Mouse (Mus musculus): ENCODE data around the gene Eva1b. TPM values are rescaled to one million over a fixed set of nuclear protein-coding genes. Genes with fewer than 3 reads are reported as not detected.

Gene Eva1b
- polyA plus RNA-seq, 1 experiment, result 9.0 TPM

- TF ChIP-seq CTCF (IDR thresholded peaks at IDR 0.05; ENCODE audit: borderline replicate concordance, insufficient read depth, low read depth, low read length) (no peak), POLR2A (IDR thresholded peaks at IDR 0.05; ENCODE audit: borderline replicate concordance, insufficient read depth, low read length) (no peak)
- Histone ChIP-seq H3K27me3 (ENCODE audit: control insufficient read depth, insufficient read depth, low read length) (no peaks in the 10 kb centered on the region), H3K4me3 (replicated peaks; ENCODE audit: insufficient read depth, low read depth, low read length) (no peak overlapping the region), H3K27ac (ENCODE audit: insufficient read depth, low read length) (no peak overlapping the region), H3K4me1 (ENCODE audit: control insufficient read depth, insufficient read depth, low read length) (peaks cover 3% of the 10 kb centered on the region)
- 30% methylated on average over 3 of the region's 3 CpGs for WGBS
- DNase-seq, result no peak
Observed at GRCm38 (mm10) chr4:126197485-126197884, 49.9 kb downstream of the Eva1b start.

Other genes starting within 250 kb of the Eva1b start
- 1.9 and 2.6 TPM in 2 replicates for gene Csf3r, start 123.2 kb upstream of the Eva1b start, polyA plus RNA-seq (2012; rRNA removed)
- gene Mrps15, start 100.8 kb upstream of the Eva1b start, polyA plus RNA-seq (2012; rRNA removed), result 90.6 and 94.5 TPM in 2 replicates
- gene Oscp1, start 89.2 kb upstream of the Eva1b start, polyA plus RNA-seq (2012; rRNA removed), result 12.1 and 12.8 TPM in 2 replicates
- 21.4 and 28.8 TPM in 2 replicates for gene Lsm10, start 51.1 kb upstream of the Eva1b start, polyA plus RNA-seq (2012; rRNA removed)
- 23.3 and 24.9 TPM in 2 replicates for gene Stk40, start 43.8 kb upstream of the Eva1b start, polyA plus RNA-seq (2012; rRNA removed)
- 1.6 and 2.0 TPM in 2 replicates for gene Sh3d21, start 15.7 kb downstream of the Eva1b start, polyA plus RNA-seq (2012; rRNA removed)
- gene Thrap3, start 55.0 kb downstream of the Eva1b start, polyA plus RNA-seq (2012; rRNA removed), result 122 TPM in 2 replicates
- gene Map7d1, start 108.6 kb downstream of the Eva1b start, polyA plus RNA-seq (2012; rRNA removed), result 274 and 283 TPM in 2 replicates
- 175 TPM in 2 replicates for gene Trappc3, start 114.6 kb downstream of the Eva1b start, polyA plus RNA-seq (2012; rRNA removed)
- gene Col8a2, start 139.0 kb downstream of the Eva1b start, polyA plus RNA-seq (2012; rRNA removed), result 0.93 and 2.0 TPM in 2 replicates
- 45.8 and 49.7 TPM in 2 replicates for gene Adprhl2, start 174.0 kb downstream of the Eva1b start, polyA plus RNA-seq (2012; rRNA removed)
- 4.1 and 4.7 TPM in 2 replicates for gene Tekt2, start 177.9 kb downstream of the Eva1b start, polyA plus RNA-seq (2012; rRNA removed)

Measured in cerebellum, adult 2 months (tissue).